Mouse (Mus musculus) MEL (cell line): ENCODE data around the gene Gale.

Experiments
- CTCF ChIP-seq, 3 experiments: IDR thresholded peaks in 2 of 3; conservative IDR thresholded peaks in 1 of 3; 2 replicates each; pipeline ENCODE4 v1.5.1; 2011 to 2012; ENCODE audit warnings: low read length in 3 of 3, low read depth in 2 of 3, mild to moderate bottlenecking in 2 of 3, improper control_type of control experiment in 1 of 3, inconsistent platforms in 1 of 3, mixed read lengths in 1 of 3, moderate library complexity in 1 of 3; ENCODE audit not compliant: control insufficient read depth in 1 of 3, insufficient read depth in 1 of 3, poor library complexity in 1 of 3, severe bottlenecking in 1 of 3
- EP300 ChIP-seq, 2 experiments: IDR thresholded peaks; 2 replicates each; pipeline ENCODE4 v1.6.1; 2011; ENCODE audit warnings: improper control_type of control experiment in 2 of 2, low read length in 2 of 2, low read depth in 1 of 2, mild to moderate bottlenecking in 1 of 2
- GATA1 ChIP-seq: IDR thresholded peaks from 2 replicates; pipeline ENCODE4 v1.6.1; 2011; ENCODE audit warnings: low read depth, low read length, improper control_type of control experiment
- MAX ChIP-seq: IDR thresholded peaks from 2 replicates; pipeline ENCODE4 v1.6.1; 2011; ENCODE audit warnings: low read length, improper control_type of control experiment
- POLR2A ChIP-seq, 2 experiments: IDR thresholded peaks; 2 replicates each; pipeline ENCODE4 v1.6.1; 2011 to 2012; ENCODE audit warnings: low read length in 2 of 2, mild to moderate bottlenecking in 2 of 2, control low read depth in 1 of 2, improper control_type of control experiment in 1 of 2, low read depth in 1 of 2, moderate library complexity in 1 of 2; ENCODE audit not compliant: control insufficient read depth in 1 of 2, insufficient read depth in 1 of 2, poor library complexity in 1 of 2
- POLR2AphosphoS2 ChIP-seq: IDR thresholded peaks from 2 replicates; pipeline ENCODE4 v1.6.1; 2011; ENCODE audit warnings: low read length, improper control_type of control experiment
- POLR2AphosphoS5 ChIP-seq: IDR thresholded peaks from 2 replicates; pipeline ENCODE4 v1.6.1; 2012; ENCODE audit warnings: low read depth, borderline replicate concordance, mild to moderate bottlenecking, inconsistent platforms, low read length, moderate library complexity, mixed read lengths
- SIN3A ChIP-seq: IDR thresholded peaks from 2 replicates; pipeline ENCODE4 v1.6.1; 2012; ENCODE audit warnings: low read length, improper control_type of control experiment, inconsistent platforms
- UBTF ChIP-seq: IDR thresholded peaks from 2 replicates; pipeline ENCODE4 v1.6.1; 2012; ENCODE audit warnings: low read depth, mild to moderate bottlenecking, inconsistent platforms, low read length, improper control_type of control experiment, moderate library complexity, borderline replicate concordance; ENCODE audit not compliant: insufficient read depth
- USF1 ChIP-seq: IDR thresholded peaks from 2 replicates; pipeline ENCODE4 v1.6.1; 2014; ENCODE audit warnings: low read depth, mild to moderate bottlenecking, inconsistent platforms, low read length, improper control_type of control experiment, moderate library complexity
- ZKSCAN1 ChIP-seq: IDR thresholded peaks from 2 replicates; pipeline ENCODE4 v1.6.1; 2012; ENCODE audit warnings: low read depth, mild to moderate bottlenecking, inconsistent platforms, low read length, improper control_type of control experiment, moderate library complexity

DNA sequence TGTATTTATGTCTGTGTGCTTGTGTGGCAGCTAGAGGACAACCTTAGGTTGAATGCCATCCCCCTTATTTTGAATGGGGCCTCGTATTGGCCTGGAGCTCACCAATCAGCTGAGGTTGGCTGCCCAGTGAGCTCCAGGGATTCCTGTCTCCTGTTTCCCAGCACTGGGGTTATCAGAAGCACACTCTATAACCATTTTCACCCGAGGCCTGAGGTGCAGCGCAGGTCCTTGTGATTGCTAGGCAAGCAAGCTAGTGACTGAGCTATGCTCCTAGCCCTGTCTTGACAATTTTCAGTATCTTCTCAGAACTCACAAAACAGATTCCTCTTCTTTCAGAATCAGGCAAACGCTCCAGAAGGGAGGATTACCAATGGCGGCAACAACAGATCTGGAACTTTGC lies 21.0 kb downstream of the Gale start:
- TF ChIP-seq MAX, result no peak
- TF ChIP-seq ZKSCAN1, result no peak
- no peak for TF ChIP-seq CTCF (IDR thresholded peaks at IDR 0.05 in 2 of 3, conservative IDR thresholded peaks at IDR 0.05 in 1 of 3; ENCODE audit: control insufficient read depth in 1 of 3, insufficient read depth in 1 of 3, low read depth in 2 of 3, low read length in 3 of 3, poor library complexity in 1 of 3, severe bottlenecking in 1 of 3)
- TF ChIP-seq USF1, result no peak
- no peak for TF ChIP-seq UBTF
- no peak for TF ChIP-seq GATA1
- TF ChIP-seq POLR2A (IDR thresholded peaks at IDR 0.05; ENCODE audit: control insufficient read depth in 1 of 2, insufficient read depth in 1 of 2, low read depth in 1 of 2, low read length in 2 of 2, poor library complexity in 1 of 2), result no peak
- no peak for TF ChIP-seq EP300 (IDR thresholded peaks at IDR 0.05; ENCODE audit: low read depth in 1 of 2, low read length in 2 of 2)
- TF ChIP-seq SIN3A, result no peak
- no peak for TF ChIP-seq POLR2AphosphoS5
- TF ChIP-seq POLR2AphosphoS2, result no peak
